Mouse (Mus musculus): ENCODE results near the gene Pcf11.
A peak's percentile ranks its signal among the peaks of the same experiment; 100 is the strongest.

Gene Pcf11

GRCm38 (mm10) chr7:92669507-92670471, at the start of gene Pcf11:
Gene Pcf11, minus strand, starts transcription at chr7:92669934.
- Histone ChIP-seq H3K27me3 (ENCODE audit: control insufficient read depth, insufficient read depth, low read length, poor library complexity, severe bottlenecking) (no peaks in the 10 kb centered on the region), H3K36me3 (ENCODE audit: control insufficient read depth, insufficient read depth, low read length, poor library complexity, severe bottlenecking) (no peaks in the 10 kb centered on the region)
- DNase-seq (ENCODE audit: low read depth, low spot score), result peak; percentile 99

GRCm38 (mm10) chr7:92715055-92715454, 45.3 kb upstream of the Pcf11 start:
- Histone ChIP-seq H3K27me3 (ENCODE audit: control insufficient read depth, insufficient read depth, low read length, poor library complexity, severe bottlenecking) (no peaks in the 10 kb centered on the region), H3K36me3 (ENCODE audit: control insufficient read depth, insufficient read depth, low read length, poor library complexity, severe bottlenecking) (no peaks in the 10 kb centered on the region)
- no peak for DNase-seq (ENCODE audit: low read depth, low spot score)

- no peaks in the 10 kb centered on the region for H3K36me3 ChIP-seq (ENCODE audit: control insufficient read depth, insufficient read depth, low read length, poor library complexity, severe bottlenecking)
- peak; percentile 20 for DNase-seq (ENCODE audit: low read depth, low spot score)
- no peaks in the 10 kb centered on the region for H3K27me3 ChIP-seq (ENCODE audit: control insufficient read depth, insufficient read depth, low read length, poor library complexity, severe bottlenecking)
These were observed 41.9 kb upstream of the Pcf11 start for GRCm38 (mm10) chr7:92711593-92711992.

GRCm38 (mm10) chr7:92709573-92709972, 39.8 kb upstream of the Pcf11 start:
- no peaks in the 10 kb centered on the region for H3K36me3 ChIP-seq (ENCODE audit: control insufficient read depth, insufficient read depth, low read length, poor library complexity, severe bottlenecking)
- no peak for DNase-seq (ENCODE audit: low read depth, low spot score)

GRCm38 (mm10) chr7:92706711-92707110, 37.0 kb upstream of the Pcf11 start:
- DNase-seq (ENCODE audit: low read depth, low spot score), result no peak
- no peaks in the 10 kb centered on the region for H3K36me3 ChIP-seq (ENCODE audit: control insufficient read depth, insufficient read depth, low read length, poor library complexity, severe bottlenecking)
- H3K27me3 ChIP-seq (ENCODE audit: control insufficient read depth, insufficient read depth, low read length, poor library complexity, severe bottlenecking), result no peaks in the 10 kb centered on the region

More at GRCm38 (mm10) chr7:92709573-92709972, 39.8 kb upstream of the Pcf11 start:
- no peaks in the 10 kb centered on the region for H3K27me3 ChIP-seq (ENCODE audit: control insufficient read depth, insufficient read depth, low read length, poor library complexity, severe bottlenecking)

GRCm38 (mm10) chr7:92705534-92705933, 35.8 kb upstream of the Pcf11 start:
- Histone ChIP-seq H3K27me3 (ENCODE audit: control insufficient read depth, insufficient read depth, low read length, poor library complexity, severe bottlenecking) (no peaks in the 10 kb centered on the region), H3K36me3 (ENCODE audit: control insufficient read depth, insufficient read depth, low read length, poor library complexity, severe bottlenecking) (no peaks in the 10 kb centered on the region)
- no peak for DNase-seq (ENCODE audit: low read depth, low spot score)

- Histone ChIP-seq H3K36me3 (ENCODE audit: control insufficient read depth, insufficient read depth, low read length, poor library complexity, severe bottlenecking) (no peaks in the 10 kb centered on the region), H3K27me3 (ENCODE audit: control insufficient read depth, insufficient read depth, low read length, poor library complexity, severe bottlenecking) (no peaks in the 10 kb centered on the region)
- no peak for DNase-seq (ENCODE audit: low read depth, low spot score)
These were observed 33.9 kb upstream of the Pcf11 start for GRCm38 (mm10) chr7:92703661-92704060.

GRCm38 (mm10) chr7:92698770-92699169, 29.0 kb upstream of the Pcf11 start:
- no peaks in the 10 kb centered on the region for H3K36me3 ChIP-seq (ENCODE audit: control insufficient read depth, insufficient read depth, low read length, poor library complexity, severe bottlenecking)
- H3K27me3 ChIP-seq (ENCODE audit: control insufficient read depth, insufficient read depth, low read length, poor library complexity, severe bottlenecking), result no peaks in the 10 kb centered on the region
- no peak for DNase-seq (ENCODE audit: low read depth, low spot score)

- Histone ChIP-seq H3K36me3 (ENCODE audit: control insufficient read depth, insufficient read depth, low read length, poor library complexity, severe bottlenecking) (no peaks in the 10 kb centered on the region), H3K27me3 (ENCODE audit: control insufficient read depth, insufficient read depth, low read length, poor library complexity, severe bottlenecking) (no peaks in the 10 kb centered on the region)
- DNase-seq (ENCODE audit: low read depth, low spot score), result no peak
These were observed 26.7 kb upstream of the Pcf11 start for GRCm38 (mm10) chr7:92696395-92696794.

- H3K36me3 ChIP-seq (ENCODE audit: control insufficient read depth, insufficient read depth, low read length, poor library complexity, severe bottlenecking), result no peaks in the 10 kb centered on the region
- no peak for DNase-seq (ENCODE audit: low read depth, low spot score)
- H3K27me3 ChIP-seq (ENCODE audit: control insufficient read depth, insufficient read depth, low read length, poor library complexity, severe bottlenecking), result no peaks in the 10 kb centered on the region
These were observed 19.4 kb upstream of the Pcf11 start for GRCm38 (mm10) chr7:92689101-92689500.

- no peak for DNase-seq (ENCODE audit: low read depth, low spot score)
- H3K27me3 ChIP-seq (ENCODE audit: control insufficient read depth, insufficient read depth, low read length, poor library complexity, severe bottlenecking), result no peaks in the 10 kb centered on the region
- H3K36me3 ChIP-seq (ENCODE audit: control insufficient read depth, insufficient read depth, low read length, poor library complexity, severe bottlenecking), result no peaks in the 10 kb centered on the region
These were observed 18.6 kb upstream of the Pcf11 start for GRCm38 (mm10) chr7:92688299-92688669.

GRCm38 (mm10) chr7:92687556-92688298, 18.0 kb upstream of the Pcf11 start:
- DNase-seq (ENCODE audit: low read depth, low spot score), result no peak
- Histone ChIP-seq H3K27me3 (ENCODE audit: control insufficient read depth, insufficient read depth, low read length, poor library complexity, severe bottlenecking) (no peaks in the 10 kb centered on the region), H3K36me3 (ENCODE audit: control insufficient read depth, insufficient read depth, low read length, poor library complexity, severe bottlenecking) (no peaks in the 10 kb centered on the region)

- no peaks in the 10 kb centered on the region for H3K27me3 ChIP-seq (ENCODE audit: control insufficient read depth, insufficient read depth, low read length, poor library complexity, severe bottlenecking)
These were observed 7.6 kb upstream of the Pcf11 start for GRCm38 (mm10) chr7:92677346-92677745.

GRCm38 (mm10) chr7:92675131-92675530, 5.4 kb upstream of the Pcf11 start:
- DNase-seq (ENCODE audit: low read depth, low spot score), result no peak
- no peaks in the 10 kb centered on the region for H3K27me3 ChIP-seq (ENCODE audit: control insufficient read depth, insufficient read depth, low read length, poor library complexity, severe bottlenecking)
- H3K36me3 ChIP-seq (ENCODE audit: control insufficient read depth, insufficient read depth, low read length, poor library complexity, severe bottlenecking), result no peaks in the 10 kb centered on the region

More at GRCm38 (mm10) chr7:92677346-92677745, 7.6 kb upstream of the Pcf11 start:
- DNase-seq (ENCODE audit: low read depth, low spot score), result no peak
- H3K36me3 ChIP-seq (ENCODE audit: control insufficient read depth, insufficient read depth, low read length, poor library complexity, severe bottlenecking), result no peaks in the 10 kb centered on the region
